Mouse (Mus musculus) right cerebral cortex, postnatal 25 days (tissue): ENCODE measurements around the gene Gm42372.

ENCODE experiments used
- DNase-seq: peaks from one replicate; pipeline ENCODE4 v3.0.0; 2022

Gene Gm42372

GRCm38 (mm10) chr7:16961678-16962077 lies 21.2 kb upstream of the Gm42372 start:
- no peak for DNase-seq

GRCm38 (mm10) chr7:16968414-16968813 lies 14.5 kb upstream of the Gm42372 start:
- no peak for DNase-seq

- DNase-seq = no peak
Observed at GRCm38 (mm10) chr7:16971160-16971559, 11.7 kb upstream of the Gm42372 start.

GRCm38 (mm10) chr7:16974018-16974417 lies 8.9 kb upstream of the Gm42372 start:
- no peak for DNase-seq

- no peak for DNase-seq
Observed at GRCm38 (mm10) chr7:16976298-16976697, 6.6 kb upstream of the Gm42372 start.

- DNase-seq = no peak
Observed at GRCm38 (mm10) chr7:16978173-16978572, 4.7 kb upstream of the Gm42372 start.

- DNase-seq = no peak
Observed at GRCm38 (mm10) chr7:16978593-16978992, 4.3 kb upstream of the Gm42372 start.

- peak; percentile 41 for DNase-seq
Observed at GRCm38 (mm10) chr7:16980348-16980747, 2.5 kb upstream of the Gm42372 start.

GRCm38 (mm10) chr7:16987541-16988149 lies 4.8 kb downstream of the Gm42372 start:
- no peak for DNase-seq

GRCm38 (mm10) chr7:16988405-16988804 lies 5.5 kb downstream of the Gm42372 start:
- no peak for DNase-seq

GRCm38 (mm10) chr7:16990006-16990744 lies 7.3 kb downstream of the Gm42372 start:
- no peak for DNase-seq

- DNase-seq = no peak
Observed at GRCm38 (mm10) chr7:16991681-16992450, 9.0 kb downstream of the Gm42372 start.

- no peak for DNase-seq
Observed at GRCm38 (mm10) chr7:16992451-16992807, 9.5 kb downstream of the Gm42372 start, which contains the start of gene Ccdc8. Gene Ccdc8 (plus strand): TSS chr7:16992708.

GRCm38 (mm10) chr7:16993651-16994399 lies 10.9 kb downstream of the Gm42372 start:
- no peak for DNase-seq

GRCm38 (mm10) chr7:16994400-16994799 lies 11.5 kb downstream of the Gm42372 start:
- no peak for DNase-seq

GRCm38 (mm10) chr7:16995345-16995744 lies 12.5 kb downstream of the Gm42372 start:
- DNase-seq = no peak

- DNase-seq = no peak
Observed at GRCm38 (mm10) chr7:16999233-16999632, 16.3 kb downstream of the Gm42372 start.

- DNase-seq = peak; percentile 79
Observed at GRCm38 (mm10) chr7:16999650-17000049, 16.8 kb downstream of the Gm42372 start.

GRCm38 (mm10) chr7:17002375-17003195 lies 19.7 kb downstream of the Gm42372 start:
- DNase-seq = peak; percentile 78

- no peak for DNase-seq
Observed at GRCm38 (mm10) chr7:17003230-17003960, 20.5 kb downstream of the Gm42372 start.

- no peak for DNase-seq
Observed at GRCm38 (mm10) chr7:17004716-17005115, 21.8 kb downstream of the Gm42372 start.
